Mouse (Mus musculus) lung, postnatal 4 days (tissue): Measurements from ENCODE around the gene Pus7l.
A peak's percentile ranks its signal among the peaks of the same experiment; 100 is the strongest.
"Not testable (repeated sequence)": the region's sequence is repeated elsewhere in the genome, so short reads cannot be mapped to it uniquely, and the experiment has no call there.

Experiments
- DNase-seq, 2 experiments: peaks; one replicate each; pipeline ENCODE4 v3.0.0; 2021

Pus7l gene

GRCm38 (mm10) chr15:94542567-94543408, 559 bp downstream of the Pus7l start:
- DNase-seq: no peak

- no peak for DNase-seq
These were observed 4.1 kb downstream of the Pus7l start for GRCm38 (mm10) chr15:94539296-94539695.

GRCm38 (mm10) chr15:94535521-94535920, 7.8 kb downstream of the Pus7l start:
- no peak for DNase-seq

- DNase-seq: no peak
These were observed 10.4 kb downstream of the Pus7l start for GRCm38 (mm10) chr15:94532956-94533355.

- DNase-seq: no peak
These were observed 11.0 kb downstream of the Pus7l start for GRCm38 (mm10) chr15:94532306-94532705.

GRCm38 (mm10) chr15:94530519-94530918, 12.8 kb downstream of the Pus7l start:
- DNase-seq: no peak

GRCm38 (mm10) chr15:94524956-94525355, 18.4 kb downstream of the Pus7l start:
- DNase-seq: no peak

GRCm38 (mm10) chr15:94523251-94523650, 20.1 kb downstream of the Pus7l start:
- DNase-seq: no peak

- no peak for DNase-seq
These were observed 22.4 kb downstream of the Pus7l start for GRCm38 (mm10) chr15:94520959-94521358.

- peak in 1 of 2 experiments; percentile 22 for DNase-seq
These were observed 23.0 kb downstream of the Pus7l start for GRCm38 (mm10) chr15:94520205-94520900.

GRCm38 (mm10) chr15:94517913-94518491, 25.3 kb downstream of the Pus7l start:
- no peak for DNase-seq

- DNase-seq: no peak
These were observed 39.7 kb downstream of the Pus7l start for GRCm38 (mm10) chr15:94503451-94504215.

- DNase-seq: no peak
These were observed 44.1 kb downstream of the Pus7l start for GRCm38 (mm10) chr15:94499260-94499659.

GRCm38 (mm10) chr15:94495936-94496335, 47.4 kb downstream of the Pus7l start:
- no peak for DNase-seq

- no peak for DNase-seq
These were observed 48.9 kb downstream of the Pus7l start for GRCm38 (mm10) chr15:94494445-94494844.

- DNase-seq: no peak
These were observed 53.9 kb downstream of the Pus7l start for GRCm38 (mm10) chr15:94489433-94489832.

GRCm38 (mm10) chr15:94488028-94488427, 55.3 kb downstream of the Pus7l start:
- not testable (repeated sequence) for DNase-seq

GRCm38 (mm10) chr15:94482555-94482954, 60.8 kb downstream of the Pus7l start:
- no peak for DNase-seq

- no peak for DNase-seq
These were observed 62.6 kb downstream of the Pus7l start for GRCm38 (mm10) chr15:94480792-94481191.

- no peak for DNase-seq
These were observed 63.1 kb downstream of the Pus7l start for GRCm38 (mm10) chr15:94480248-94480647.

- no peak for DNase-seq
These were observed 63.7 kb downstream of the Pus7l start for GRCm38 (mm10) chr15:94479513-94480136.

- DNase-seq: no peak
These were observed 64.6 kb downstream of the Pus7l start for GRCm38 (mm10) chr15:94478706-94479105.
